Mouse (Mus musculus): ENCODE measurements at regions not wholly inside any gene's neighbourhood (a gene's known extent, or its start where the extent isn't known, plus 50 kb on each side); places are given as distances from the start of the nearest gene placed in this dataset.
"Not testable (repeated sequence)": the region's sequence is repeated elsewhere in the genome, so short reads cannot be mapped to it uniquely, and the experiment has no call there.

GRCm38 (mm10) chr17:69841308-69841707 lies 127.6 kb upstream of the Dlgap1 start:
- DNase-seq (ENCODE audit: extremely low spot score, low spot score) = no peak
- WGBS = 78% methylated on average over 5 of the region's 5 CpGs

DNA sequence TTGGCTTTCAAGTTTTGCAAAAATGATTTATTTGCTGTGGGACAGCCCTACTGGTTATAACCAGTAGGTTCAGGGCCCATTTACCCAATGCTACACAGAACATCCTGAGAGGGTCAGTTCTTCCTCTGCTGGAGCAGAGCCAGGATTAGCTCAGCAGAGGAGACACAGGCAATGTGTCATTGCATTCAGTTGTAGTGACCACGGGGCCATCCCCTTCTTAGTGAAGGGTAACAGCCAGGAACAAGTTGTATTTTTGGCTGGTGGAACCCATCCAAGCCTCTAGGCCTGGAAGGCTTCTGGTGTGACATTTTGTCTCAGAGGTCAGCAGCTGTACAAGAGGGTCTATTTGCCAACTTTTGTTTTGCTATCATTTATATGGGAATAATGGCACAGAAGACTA lies 120.6 kb upstream of the Dlgap1 start:
- Histone ChIP-seq H3K9me3 (no peaks in the 10 kb centered on the region), H3K4me3 (no peak overlapping the region), H3K4me1 (no peaks in the 10 kb centered on the region), H3K27me3 (ENCODE audit: poor library complexity, severe bottlenecking) (no peaks in the 10 kb centered on the region), H3K27ac (no peak overlapping the region), H3K36me3 (replicated peaks) (no peaks in the 10 kb centered on the region)
- no peak for DNase-seq (ENCODE audit: extremely low spot score, low spot score)
- WGBS = 78% methylated on average over 1 of the region's 1 CpGs

More at GRCm38 (mm10) chr17:69841308-69841707, 127.6 kb upstream of the Dlgap1 start:
- Histone ChIP-seq H3K36me3 (replicated peaks) (no peaks in the 10 kb centered on the region), H3K4me1 (no peaks in the 10 kb centered on the region), H3K27me3 (ENCODE audit: poor library complexity, severe bottlenecking) (no peaks in the 10 kb centered on the region), H3K4me3 (no peak overlapping the region), H3K9me3 (no peaks in the 10 kb centered on the region), H3K27ac (no peak overlapping the region)

GRCm38 (mm10) chr17:69850075-69850474 lies 118.8 kb upstream of the Dlgap1 start:
- Histone ChIP-seq H3K27ac (no peak overlapping the region), H3K36me3 (replicated peaks) (no peaks in the 10 kb centered on the region), H3K4me3 (no peak overlapping the region), H3K9me3 (no peaks in the 10 kb centered on the region), H3K27me3 (ENCODE audit: poor library complexity, severe bottlenecking) (no peaks in the 10 kb centered on the region), H3K4me1 (no peaks in the 10 kb centered on the region)
- no peak for DNase-seq (ENCODE audit: extremely low spot score, low spot score)
- WGBS = 11% methylated on average over 1 of the region's 1 CpGs

DNA sequence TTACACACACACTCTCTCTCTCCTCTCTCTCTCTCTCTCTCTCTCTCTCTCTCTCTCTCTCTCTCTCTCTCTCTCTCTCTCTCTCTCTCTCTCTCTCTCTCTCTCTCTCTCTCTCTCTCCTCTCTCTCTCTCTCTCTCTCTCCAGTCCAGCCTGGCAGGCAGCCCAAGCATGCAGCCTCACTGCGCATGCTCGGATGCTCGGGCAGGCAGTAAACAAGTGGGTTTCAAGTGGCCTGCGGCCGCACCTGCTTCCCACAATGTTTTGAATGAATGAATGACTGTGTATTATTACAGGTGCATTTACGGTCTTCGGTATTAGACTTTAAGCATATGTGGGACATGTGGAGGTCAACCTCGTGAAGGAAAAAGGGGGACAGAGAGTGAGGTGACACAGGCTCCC lies 88.9 kb upstream of the Dlgap1 start:
- 94% methylated on average over 8 of the region's 8 CpGs for WGBS
- H3K27ac ChIP-seq; H3K4me3 ChIP-seq; DNase-seq (ENCODE audit: extremely low spot score, low spot score); H3K27me3 ChIP-seq (ENCODE audit: poor library complexity, severe bottlenecking); H3K4me1 ChIP-seq; H3K36me3 ChIP-seq (replicated peaks); H3K9me3 ChIP-seq: not testable (repeated sequence)

DNA sequence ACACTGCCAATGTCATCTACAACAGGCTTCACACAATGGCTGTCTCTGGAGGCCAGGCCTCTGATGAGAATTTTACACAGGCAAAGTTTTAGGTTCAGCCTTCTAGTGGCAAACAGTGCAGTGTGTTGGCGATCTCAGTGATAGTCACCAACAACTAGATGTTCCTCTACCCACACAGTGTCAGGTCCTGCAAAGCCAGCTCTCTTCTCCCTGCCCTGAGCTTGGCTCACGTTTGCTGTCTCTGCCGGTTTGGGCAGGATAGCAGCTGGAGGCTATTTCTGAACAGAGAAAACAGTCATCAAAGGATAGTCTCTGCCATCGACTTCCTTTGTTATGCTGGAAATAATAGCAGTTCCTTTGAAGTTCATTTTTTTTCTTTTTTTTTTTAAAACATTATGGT lies 74.9 kb upstream of the Dlgap1 start:
- no peak for DNase-seq (ENCODE audit: extremely low spot score, low spot score)
- no peaks in the 10 kb centered on the region for H3K9me3 ChIP-seq
- H3K4me1 ChIP-seq = no peaks in the 10 kb centered on the region
- 72% methylated on average over 4 of the region's 4 CpGs for WGBS
- no peak overlapping the region for H3K27ac ChIP-seq
- H3K27me3 ChIP-seq (ENCODE audit: poor library complexity, severe bottlenecking) = no peaks in the 10 kb centered on the region
- no peaks in the 10 kb centered on the region for H3K36me3 ChIP-seq (replicated peaks)
- no peak overlapping the region for H3K4me3 ChIP-seq
